ENCODE assay signal across 12 mouse cellular contexts in genomic region chr7:114744639-114745245, GRCm38 (mm10). TPM values are rescaled to one million over a fixed set of nuclear protein-coding genes. Genes with fewer than 3 reads are reported as not detected.
A peak's percentile ranks its signal among the peaks of the same experiment; 100 is the strongest.
DNase-seq lines count a peak whose midpoint lies in the region; ATAC-seq lines count a peak whose summit lies in the region.
"Had no signal": no experiment of that assay in that cellular context is flagged by ENCODE, and none has a peak within 500 bp of the region (broad histone marks: within the 10 kb centered on the region; RNA-seq: fewer than 3 reads in every experiment).

No protein-coding gene starts in this region.

- H3K27ac ChIP-seq in heart, embryonic 12.5 days (ENCODE audit: poor library complexity, severe bottlenecking) = no peak overlapping the region
- H3K27ac ChIP-seq in midbrain, embryonic 14.5 days (replicated peaks; ENCODE audit: low read depth, low read length) = no peak overlapping the region
- H3K27ac ChIP-seq in midbrain, embryonic 11.5 days (ENCODE audit: low read depth, low read length) = no peak overlapping the region
- H3K27ac ChIP-seq in hindbrain, embryonic 15.5 days (replicated peaks) = no peak overlapping the region
- no peak overlapping the region for H3K27ac ChIP-seq in stomach, embryonic 16.5 days (ENCODE audit: low read length)
- H3K27ac ChIP-seq: heart, adult 2 months; liver, embryonic 12.5 days had no signal

- peaks cover 20% of the 10 kb centered on the region; the same call in 1 of the 2 replicates for H3K27me3 ChIP-seq in heart, embryonic 12.5 days (replicated peaks)
- H3K27me3 ChIP-seq in midbrain, embryonic 14.5 days (ENCODE audit: control insufficient read depth, insufficient read depth, low read length) = no peaks in the 10 kb centered on the region; the same call in 1 of the 2 replicates
- H3K27me3 ChIP-seq in midbrain, embryonic 11.5 days (ENCODE audit: control insufficient read depth, insufficient read depth, low read length) = peaks cover 3% of the 10 kb centered on the region; the same call in 1 of the 2 replicates
- H3K27me3 ChIP-seq in hindbrain, embryonic 15.5 days = 0 out of 2 replicates have a peak, but pooled peaks cover 3% of the 10 kb centered on the region
- no peaks in the 10 kb centered on the region for H3K27me3 ChIP-seq in stomach, embryonic 16.5 days (ENCODE audit: control insufficient read depth, insufficient read depth, low read length)

- H3K36me3 ChIP-seq in heart, embryonic 12.5 days = no peaks in the 10 kb centered on the region
- no peaks in the 10 kb centered on the region for H3K36me3 ChIP-seq in midbrain, embryonic 14.5 days (ENCODE audit: control insufficient read depth, insufficient read depth, low read length)
- no peaks in the 10 kb centered on the region for H3K36me3 ChIP-seq in midbrain, embryonic 11.5 days (ENCODE audit: control insufficient read depth, insufficient read depth, low read length)
- H3K36me3 ChIP-seq in hindbrain, embryonic 15.5 days = no peaks in the 10 kb centered on the region
- H3K36me3 ChIP-seq in stomach, embryonic 16.5 days (ENCODE audit: control insufficient read depth, insufficient read depth, low read length) = no peaks in the 10 kb centered on the region
- H3K36me3 ChIP-seq: liver, embryonic 12.5 days had no signal

- WGBS in heart, embryonic 12.5 days = 49% methylated on average over 3 of the region's 3 CpGs
- 57% methylated on average over 3 of the region's 3 CpGs for WGBS in midbrain, embryonic 14.5 days
- 67% methylated on average over 3 of the region's 3 CpGs for WGBS in midbrain, embryonic 11.5 days
- WGBS in hindbrain, embryonic 15.5 days = 47% methylated on average over 3 of the region's 3 CpGs
- WGBS in stomach, embryonic 16.5 days = 51% methylated on average over 3 of the region's 3 CpGs

- ATAC-seq in heart, embryonic 12.5 days (ENCODE audit: insufficient number of reproducible peaks, low FRiP score) = no peak
- ATAC-seq in midbrain, embryonic 14.5 days (ENCODE audit: low FRiP score, low TSS enrichment) = no peak
- no peak for ATAC-seq in midbrain, embryonic 11.5 days (ENCODE audit: low FRiP score)
- 0 out of 2 replicates have a peak, but pooled peaks have one; percentile 17 for ATAC-seq in hindbrain, embryonic 15.5 days (ENCODE audit: low FRiP score, low read depth)
- no peak; the same call in 1 of the 2 replicates for ATAC-seq in stomach, embryonic 16.5 days (ENCODE audit: insufficient read depth, low FRiP score)
- ATAC-seq: forebrain, embryonic 16.5 days had no signal

- no peak overlapping the region for H3K4me3 ChIP-seq in heart, embryonic 12.5 days
- no peak overlapping the region for H3K4me3 ChIP-seq in midbrain, embryonic 14.5 days (replicated peaks; ENCODE audit: low read depth, low read length)
- no peak overlapping the region for H3K4me3 ChIP-seq in midbrain, embryonic 11.5 days (ENCODE audit: low read depth, low read length)
- H3K4me3 ChIP-seq in hindbrain, embryonic 15.5 days = no peak overlapping the region
- H3K4me3 ChIP-seq in stomach, embryonic 16.5 days (replicated peaks; ENCODE audit: low read length) = peak overlapping the region; percentile 42; the same call in 1 of the 2 replicates
- H3K4me3 ChIP-seq: heart, adult 2 months had no signal

- no peak for DNase-seq in heart, adult 9 months (ENCODE audit: low spot score in 2 of 2)
- peak; percentile 19 for DNase-seq in midbrain, embryonic 14.5 days
- no peak for DNase-seq in midbrain, embryonic 11.5 days (ENCODE audit: low spot score, missing footprints)
- no peak for DNase-seq in right cerebral cortex, postnatal 10 days (ENCODE audit: low spot score in 2 of 2)
- DNase-seq in urinary bladder, postnatal 36 days (ENCODE audit: low spot score in 2 of 2) = no peak
- DNase-seq: cerebellum, postnatal 25 days had no signal

- no peak overlapping the region for H3K9ac ChIP-seq in heart, embryonic 12.5 days
- no peak overlapping the region for H3K9ac ChIP-seq in midbrain, embryonic 14.5 days (replicated peaks; ENCODE audit: low read length)
- H3K9ac ChIP-seq in midbrain, embryonic 11.5 days (ENCODE audit: low read length) = no peak overlapping the region
- H3K9ac ChIP-seq in hindbrain, embryonic 15.5 days = no peak overlapping the region
- H3K9ac ChIP-seq in stomach, embryonic 16.5 days (ENCODE audit: low read length) = no peak overlapping the region
- H3K9ac ChIP-seq: liver, embryonic 12.5 days had no signal

- peak overlapping the region; percentile 83; the same call in 1 of the 2 replicates for H3K4me2 ChIP-seq in heart, embryonic 12.5 days
- H3K4me2 ChIP-seq in midbrain, embryonic 14.5 days (ENCODE audit: low read length) = peak overlapping the region; percentile 74
- H3K4me2 ChIP-seq in midbrain, embryonic 11.5 days = no peak overlapping the region
- H3K4me2 ChIP-seq in hindbrain, embryonic 15.5 days = peak overlapping the region; percentile 86
- peak overlapping the region; percentile 63; the same call in 1 of the 2 replicates for H3K4me2 ChIP-seq in stomach, embryonic 16.5 days (ENCODE audit: low read depth, low read length)

- peaks cover 8% of the 10 kb centered on the region for H3K4me1 ChIP-seq in heart, embryonic 12.5 days (replicated peaks)
- no peaks in the 10 kb centered on the region for H3K4me1 ChIP-seq in midbrain, embryonic 14.5 days (ENCODE audit: control insufficient read depth, insufficient read depth, low read length)
- 0 out of 2 replicates have a peak, but pooled peaks cover 4% of the 10 kb centered on the region for H3K4me1 ChIP-seq in midbrain, embryonic 11.5 days (ENCODE audit: control insufficient read depth, insufficient read depth, low read length)
- peaks cover 14% of the 10 kb centered on the region for H3K4me1 ChIP-seq in hindbrain, embryonic 15.5 days (replicated peaks)
- H3K4me1 ChIP-seq in stomach, embryonic 16.5 days (ENCODE audit: control insufficient read depth, insufficient read depth, low read length) = no peaks in the 10 kb centered on the region; the same call in 1 of the 2 replicates
- H3K4me1 ChIP-seq: liver, embryonic 12.5 days had no signal

- no peaks in the 10 kb centered on the region for H3K9me3 ChIP-seq in heart, embryonic 12.5 days (replicated peaks)
- H3K9me3 ChIP-seq in midbrain, embryonic 14.5 days (ENCODE audit: control insufficient read depth, low read length) = no peaks in the 10 kb centered on the region
- no peaks in the 10 kb centered on the region for H3K9me3 ChIP-seq in midbrain, embryonic 11.5 days (ENCODE audit: control insufficient read depth, low read length)
- no peaks in the 10 kb centered on the region for H3K9me3 ChIP-seq in hindbrain, embryonic 15.5 days
- no peaks in the 10 kb centered on the region for H3K9me3 ChIP-seq in stomach, embryonic 16.5 days (replicated peaks; ENCODE audit: control insufficient read depth, low read length)
- H3K9me3 ChIP-seq: liver, embryonic 12.5 days had no signal

RNA-seq across cellular contexts. Expression of gene Insc, which starts 1.2 kb away (rescaled TPM):
- 1.5 and 1.9 TPM in 2 replicates for polyA plus RNA-seq in heart, embryonic 12.5 days (2016; fragmentation: Nextera tagmentation; extraction: Ambion mirVana)
- polyA plus RNA-seq in midbrain, embryonic 14.5 days (2014; fragmentation: Nextera tagmentation; extraction: Ambion mirVana) = 1.3 and 1.7 TPM in 2 replicates
- 1.7 and 2.2 TPM in 2 replicates for polyA plus RNA-seq in midbrain, embryonic 11.5 days (2014; fragmentation: Nextera tagmentation; extraction: Ambion mirVana)
- polyA plus RNA-seq in hindbrain, embryonic 15.5 days (2015; fragmentation: Nextera tagmentation; extraction: Ambion mirVana) = 3.6 and 4.6 TPM in 2 replicates
- 25.1 and 29.6 TPM in 2 replicates for polyA plus RNA-seq in stomach, embryonic 16.5 days (2015; fragmentation: Nextera tagmentation; extraction: Ambion mirVana)

RNA-seq across cellular contexts. Expression of gene Calcb, which starts 26.3 kb away (rescaled TPM):
- polyA plus RNA-seq in heart, embryonic 12.5 days (2016; fragmentation: Nextera tagmentation; extraction: Ambion mirVana) = 0.27 TPM in 1 of 2 replicates, not detected in the other
- polyA plus RNA-seq in midbrain, embryonic 14.5 days (2014; fragmentation: Nextera tagmentation; extraction: Ambion mirVana) = not detected in 2 replicates
- not detected in 2 replicates for polyA plus RNA-seq in midbrain, embryonic 11.5 days (2014; fragmentation: Nextera tagmentation; extraction: Ambion mirVana)
- 4.5 and 6.9 TPM in 2 replicates for polyA plus RNA-seq in hindbrain, embryonic 15.5 days (2015; fragmentation: Nextera tagmentation; extraction: Ambion mirVana)
- polyA plus RNA-seq in stomach, embryonic 16.5 days (2015; fragmentation: Nextera tagmentation; extraction: Ambion mirVana) = 4.6 and 5.4 TPM in 2 replicates
- polyA plus RNA-seq: forebrain, embryonic 16.5 days; liver, embryonic 12.5 days had no signal
